Mouse (Mus musculus) heart, adult 2 months (tissue): Measurements from ENCODE around the gene Hpse. TPM values are rescaled to one million over a fixed set of nuclear protein-coding genes. Genes with fewer than 3 reads are reported as not detected.

Experiments
- DNase-seq, 2 experiments: peaks; one replicate each; pipeline ENCODE4 v3.0.0; 2021
- H3K27ac ChIP-seq: fragments of 200-600 bp; 2 replicates; pipeline ENCODE4 v1.8.1; 2022
- H3K27me3 ChIP-seq: fragments of 200-500 bp; 2 replicates; pipeline ENCODE4 v1.6.1; 2012; ENCODE audit warnings: mild to moderate bottlenecking, low read length, inconsistent platforms, mixed read lengths; ENCODE audit not compliant: control insufficient read depth, insufficient read depth
- H3K36me3 ChIP-seq: fragments of 200-500 bp; 2 replicates; pipeline ENCODE4 v1.6.1; 2012; ENCODE audit warnings: low read length, inconsistent platforms; ENCODE audit not compliant: control insufficient read depth, insufficient read depth
- H3K4me1 ChIP-seq: fragments of 200-500 bp; 2 replicates; pipeline ENCODE4 v1.6.1; 2011; ENCODE audit warnings: low read length; ENCODE audit not compliant: control insufficient read depth, insufficient read depth
- H3K4me3 ChIP-seq: fragments of 200-600 bp; 2 replicates; pipeline ENCODE4 v1.8.1; 2022
- H3K79me2 ChIP-seq: fragments of 200-500 bp; replicated peaks from 2 replicates; pipeline ENCODE4 v1.6.1; 2012; ENCODE audit warnings: mild to moderate bottlenecking, inconsistent platforms, low read length, moderate library complexity, mixed read lengths; ENCODE audit not compliant: control insufficient read depth, insufficient read depth
- H3K9ac ChIP-seq: fragments of 200-500 bp; 2 replicates; pipeline ENCODE4 v1.6.1; 2012; ENCODE audit warnings: low read depth, mild to moderate bottlenecking, control low read depth, inconsistent platforms, low read length, mixed read lengths
- CTCF ChIP-seq: fragments of 200-600 bp; IDR thresholded peaks from 2 replicates; pipeline ENCODE4 v1.8.1; 2022; ENCODE audit warnings: antibody characterized with exemption, mild to moderate bottlenecking, moderate library complexity
- EP300 ChIP-seq: fragments of 200-500 bp; IDR thresholded peaks from 2 replicates; pipeline ENCODE4 v1.6.1; 2011; ENCODE audit warnings: low read depth, low read length, control low read depth; ENCODE audit not compliant: insufficient read depth
- POLR2A ChIP-seq: fragments of 200-500 bp; IDR thresholded peaks from 2 replicates; pipeline ENCODE4 v1.6.1; 2011; ENCODE audit warnings: mild to moderate bottlenecking, low read depth, low read length, control low read depth; ENCODE audit not compliant: insufficient read depth
- WGBS: fragments of 180-500 bp; shearing (Covaris S2); methylation state at CpG from one replicate; pipeline ENCODE4 v1.1.7; 2018; 5-methylcytosine and 5-hydroxymethylcytosine counted together
- intact Hi-C: fragments of 180-260 bp; cut with DNase I; formaldehyde crosslinking; loops from one replicate; pipeline ENCODE4 v1.15.1; 2025
- polyA plus RNA-seq: library from polyadenylated mRNA; depleted of rRNA; stranded (reverse); fragments of >200 nt; gene quantifications from 2 replicates; pipeline ENCODE4 v1.2.3, GENCODE M21; 2012
- total RNA-seq, 2 experiments: library from RNA; stranded (reverse); gene quantifications; 2 replicates each; pipeline ENCODE4 v1.2.3; 2021

The Hpse gene
- total and polyA plus RNA-seq, 3 experiments, result 1.0 to 2.3 (median 1.2) TPM

- no peaks in the 10 kb centered on the region for H3K4me1 ChIP-seq
- TF ChIP-seq CTCF (no peak), POLR2A (no peak), EP300 (no peak)
- no peaks in the 10 kb centered on the region for H3K79me2 ChIP-seq
- no peak for DNase-seq
- no peaks in the 10 kb centered on the region for H3K36me3 ChIP-seq
- 68% methylated on average over 4 of the region's 4 CpGs for WGBS
- no peak overlapping the region for H3K27ac ChIP-seq
- no peaks in the 10 kb centered on the region for H3K27me3 ChIP-seq
- no peak overlapping the region for H3K9ac ChIP-seq
- intact Hi-C loops, result no loop called here
- no peak overlapping the region for H3K4me3 ChIP-seq
Observed at GRCm38 (mm10) chr5:100726001-100726400, 6.5 kb upstream of the Hpse start.

GRCm38 (mm10) chr5:100716762-100717161, 2.8 kb downstream of the Hpse start:
- H3K9ac ChIP-seq, result no peak overlapping the region
- 0 out of 2 replicates have a peak, but pooled peaks cover 4% of the 10 kb centered on the region for H3K27me3 ChIP-seq
- WGBS, result 91% methylated on average over 15 of the region's 15 CpGs
- H3K4me1 ChIP-seq, result no peaks in the 10 kb centered on the region
- H3K36me3 ChIP-seq, result no peaks in the 10 kb centered on the region
- no peak overlapping the region for H3K4me3 ChIP-seq
- no peak overlapping the region for H3K27ac ChIP-seq
- TF ChIP-seq EP300 (no peak), CTCF (no peak), POLR2A (no peak)
- no peak for DNase-seq
- H3K79me2 ChIP-seq, result no peaks in the 10 kb centered on the region
- intact Hi-C loops, result no loop called here

GRCm38 (mm10) chr5:100711219-100711618, 8.3 kb downstream of the Hpse start:
- Histone ChIP-seq H3K4me3 (no peak overlapping the region), H3K79me2 (no peaks in the 10 kb centered on the region), H3K9ac (no peak overlapping the region), H3K27ac (no peak overlapping the region), H3K27me3 (no peaks in the 10 kb centered on the region), H3K4me1 (no peaks in the 10 kb centered on the region), H3K36me3 (no peaks in the 10 kb centered on the region)
- TF ChIP-seq POLR2A, result no peak
- no peak for TF ChIP-seq EP300
- no peak for TF ChIP-seq CTCF
- 35% methylated on average over 6 of the region's 6 CpGs for WGBS
- intact Hi-C loops, result no loop called here
- DNase-seq, result no peak

- Histone ChIP-seq H3K27ac (no peak overlapping the region), H3K9ac (no peak overlapping the region), H3K4me1 (no peaks in the 10 kb centered on the region), H3K4me3 (no peak overlapping the region), H3K79me2 (no peaks in the 10 kb centered on the region), H3K27me3 (no peaks in the 10 kb centered on the region), H3K36me3 (no peaks in the 10 kb centered on the region)
- DNase-seq, result peak; percentile 23 to 35
- TF ChIP-seq EP300 (no peak), CTCF (no peak), POLR2A (no peak)
- 18% methylated on average over 2 of the region's 2 CpGs for WGBS
- intact Hi-C loops, result no loop called here
Observed at GRCm38 (mm10) chr5:100710012-100710411, 9.5 kb downstream of the Hpse start.

- H3K36me3 ChIP-seq, result no peaks in the 10 kb centered on the region
- TF ChIP-seq EP300 (no peak), POLR2A (no peak), CTCF (no peak)
- H3K9ac ChIP-seq, result no peak overlapping the region
- H3K27me3 ChIP-seq, result no peaks in the 10 kb centered on the region
- WGBS, result 82% methylated on average over 6 of the region's 6 CpGs
- intact Hi-C loops, result no loop called here
- no peaks in the 10 kb centered on the region for H3K79me2 ChIP-seq
- no peak overlapping the region for H3K27ac ChIP-seq
- no peaks in the 10 kb centered on the region for H3K4me1 ChIP-seq
- H3K4me3 ChIP-seq, result no peak overlapping the region
- DNase-seq, result no peak
Observed at GRCm38 (mm10) chr5:100709035-100709434, 10.5 kb downstream of the Hpse start.

GRCm38 (mm10) chr5:100706675-100707074, 12.8 kb downstream of the Hpse start:
- Histone ChIP-seq H3K4me1 (no peaks in the 10 kb centered on the region), H3K9ac (no peak overlapping the region), H3K36me3 (no peaks in the 10 kb centered on the region), H3K27me3 (no peaks in the 10 kb centered on the region), H3K79me2 (no peaks in the 10 kb centered on the region), H3K27ac (no peak overlapping the region), H3K4me3 (no peak overlapping the region)
- DNase-seq, result no peak
- no peak for TF ChIP-seq EP300
- TF ChIP-seq CTCF, result no peak
- no peak for TF ChIP-seq POLR2A
- 51% methylated on average over 8 of the region's 8 CpGs for WGBS
- intact Hi-C loops, result no loop called here
